Mouse (Mus musculus) B cell, adult 2 months (primary cell): ENCODE data around the gene Ccdc50.
A peak's percentile ranks its signal among the peaks of the same experiment; 100 is the strongest.

Experiments used
- DNase-seq, 2 experiments: peaks; one replicate each; pipeline ENCODE4 v3.0.0; 2022

The Ccdc50 gene

GRCm38 (mm10) chr16:27395251-27396037 is 6.8 kb downstream of the Ccdc50 start:
- no peak for DNase-seq

DNA sequence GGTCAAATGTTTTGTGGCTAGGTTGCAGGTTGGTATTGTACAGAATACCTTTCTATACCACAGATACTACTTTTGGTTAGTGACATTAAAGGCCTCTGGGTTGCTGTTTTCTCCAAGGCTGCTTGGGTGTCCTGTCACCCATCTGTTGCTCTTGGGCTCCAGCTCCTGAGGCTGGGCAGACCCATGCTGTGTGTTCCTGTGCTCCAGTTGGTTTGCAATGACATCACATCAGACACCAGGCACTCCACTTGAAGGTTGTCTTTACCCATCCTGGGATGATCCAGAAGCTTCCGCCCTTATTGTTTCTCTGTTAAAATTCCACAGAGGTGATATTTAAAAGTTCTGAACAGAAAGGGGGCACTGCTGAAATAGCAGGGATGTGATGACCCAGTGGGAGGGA is 8.3 kb downstream of the Ccdc50 start:
- DNase-seq = no peak

GRCm38 (mm10) chr16:27399026-27399718 is 10.5 kb downstream of the Ccdc50 start:
- DNase-seq = peak in 1 of 2 experiments; percentile 16

GRCm38 (mm10) chr16:27399719-27400253 is 11.1 kb downstream of the Ccdc50 start:
- DNase-seq = no peak

DNA sequence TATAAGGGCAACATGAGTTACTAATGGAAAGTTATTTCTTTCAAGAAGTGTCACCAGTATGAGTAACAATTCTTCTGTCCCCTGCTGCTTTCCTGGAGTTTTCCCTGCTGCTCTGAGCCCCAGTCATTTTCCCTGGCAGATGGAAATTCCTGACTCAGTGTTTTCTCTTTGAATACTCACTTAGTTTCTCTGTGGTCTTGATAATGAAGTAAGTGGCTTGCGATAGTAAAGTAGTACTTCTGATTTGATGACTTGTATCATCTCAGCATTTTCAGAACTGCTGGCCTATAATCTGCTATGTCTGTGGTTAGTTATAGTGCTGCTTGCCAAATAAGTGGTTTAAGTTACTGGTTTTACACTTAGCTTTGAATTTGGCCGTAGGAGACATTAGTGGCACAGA is 12.9 kb downstream of the Ccdc50 start:
- no peak for DNase-seq

GRCm38 (mm10) chr16:27404107-27404506 is 15.4 kb downstream of the Ccdc50 start:
- no peak for DNase-seq

GRCm38 (mm10) chr16:27416937-27417584 is 28.4 kb downstream of the Ccdc50 start:
- no peak for DNase-seq

DNA sequence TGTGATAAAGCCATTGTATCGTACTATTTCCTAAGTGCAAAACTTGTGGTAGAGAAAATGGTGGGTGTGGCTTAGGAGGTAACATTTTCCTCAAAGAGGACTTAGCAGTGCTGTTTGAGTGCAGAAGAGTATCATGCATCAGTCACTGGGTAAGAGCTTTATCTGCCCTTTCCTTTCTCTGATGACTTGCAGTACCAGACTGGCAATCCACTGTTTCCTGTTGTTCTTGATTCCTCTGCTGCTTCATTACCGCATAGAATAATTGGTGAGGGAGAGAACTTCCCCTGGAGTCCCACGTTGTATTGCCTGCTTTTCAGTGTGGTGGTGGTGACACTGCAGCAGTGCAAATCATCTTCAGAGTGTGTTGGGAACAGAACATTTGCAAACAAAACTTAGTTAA is 29.0 kb downstream of the Ccdc50 start:
- DNase-seq = no peak

- DNase-seq = no peak
Observed at GRCm38 (mm10) chr16:27420982-27421381, 32.3 kb downstream of the Ccdc50 start.

GRCm38 (mm10) chr16:27435034-27435433 is 46.4 kb downstream of the Ccdc50 start:
- DNase-seq = no peak

GRCm38 (mm10) chr16:27443941-27444340 is 55.3 kb downstream of the Ccdc50 start:
- DNase-seq = no peak

DNA sequence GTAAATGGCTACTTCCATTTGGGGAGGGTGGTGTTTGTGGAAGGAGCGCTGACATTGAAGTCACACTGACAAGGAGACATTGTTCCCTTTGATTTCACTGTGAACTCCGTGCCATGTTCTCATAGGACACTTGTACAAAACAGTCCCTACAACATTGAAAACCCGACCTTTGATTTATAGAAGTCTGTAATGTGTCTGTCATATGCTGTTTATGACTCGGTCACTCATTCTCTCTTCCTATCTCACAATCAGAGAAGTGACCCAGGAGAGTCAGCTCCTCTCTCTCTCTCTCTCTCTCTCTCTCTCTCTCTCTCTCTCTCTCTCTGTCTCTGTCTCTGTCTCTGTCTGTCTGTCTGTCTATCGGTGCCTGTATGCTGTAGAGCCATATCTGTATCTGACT is 60.7 kb downstream of the Ccdc50 start:
- DNase-seq = no peak

GRCm38 (mm10) chr16:27450655-27451054 is 62.0 kb downstream of the Ccdc50 start:
- no peak for DNase-seq

- no peak for DNase-seq
Observed at GRCm38 (mm10) chr16:27453396-27453795, 64.7 kb downstream of the Ccdc50 start.

- DNase-seq = no peak
Observed at GRCm38 (mm10) chr16:27453823-27454222, 65.2 kb downstream of the Ccdc50 start.

DNA sequence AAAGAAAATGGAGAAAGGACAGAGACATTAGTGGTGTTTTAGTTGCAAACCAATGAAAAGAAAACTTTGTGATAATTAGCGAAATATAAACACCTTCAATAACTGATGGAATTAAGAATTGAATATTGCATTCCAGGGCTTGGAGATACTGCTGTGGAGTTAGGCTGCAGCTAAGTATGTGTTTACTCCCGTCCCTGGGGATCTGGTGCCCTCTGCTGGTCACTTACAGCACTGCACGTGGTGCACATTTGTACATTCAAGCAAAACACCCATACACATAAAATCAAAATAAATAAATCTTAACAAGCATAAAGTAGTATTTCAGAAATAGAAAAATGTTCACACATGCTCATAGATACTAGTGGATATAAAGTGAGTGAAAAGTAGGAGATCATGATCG is 68.6 kb downstream of the Ccdc50 start:
- peak; percentile 87 to 89 for DNase-seq

DNA sequence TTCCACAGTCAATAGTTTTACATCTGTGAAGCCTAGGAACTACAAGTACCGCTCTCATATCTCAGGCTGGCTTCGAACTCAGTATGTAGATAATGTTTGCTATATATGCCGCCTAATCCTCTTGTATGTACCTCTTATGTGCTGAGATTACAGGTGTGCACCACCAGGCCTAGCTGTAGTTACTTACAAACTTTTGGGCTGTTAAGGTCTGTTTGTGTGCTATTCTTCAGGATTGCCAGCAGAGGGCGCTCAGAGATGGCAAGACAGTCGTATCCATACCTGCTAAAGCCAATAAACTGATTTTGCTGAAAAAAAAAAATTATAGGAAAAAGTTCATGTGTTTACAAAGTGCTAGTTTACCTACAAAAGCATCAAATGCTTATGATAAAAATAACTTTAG is 80.1 kb downstream of the Ccdc50 start:
- peak; percentile 39 to 49 for DNase-seq

- DNase-seq = no peak
Observed at GRCm38 (mm10) chr16:27471389-27471788, 82.7 kb downstream of the Ccdc50 start.

- no peak for DNase-seq
Observed at GRCm38 (mm10) chr16:27483834-27484233, 95.2 kb downstream of the Ccdc50 start.
